Mouse (Mus musculus): ENCODE results near the gene Ppp1r1c.
"Not testable (repeated sequence)": the region's sequence is repeated elsewhere in the genome, so short reads cannot be mapped to it uniquely, and the experiment has no call there.

Ppp1r1c gene

GRCm38 (mm10) chr2:79744164-79744563, 36.6 kb downstream of the Ppp1r1c start:
- no peak for DNase-seq (ENCODE audit: low spot score)

- no peak for DNase-seq (ENCODE audit: low spot score)
These were observed 44.1 kb downstream of the Ppp1r1c start for GRCm38 (mm10) chr2:79751685-79752084.

GRCm38 (mm10) chr2:79760018-79760417, 52.4 kb downstream of the Ppp1r1c start:
- DNase-seq (ENCODE audit: low spot score) = no peak

GRCm38 (mm10) chr2:79762723-79763388, 55.3 kb downstream of the Ppp1r1c start:
- DNase-seq (ENCODE audit: low spot score) = no peak

GRCm38 (mm10) chr2:79765032-79765431, 57.5 kb downstream of the Ppp1r1c start:
- DNase-seq (ENCODE audit: low spot score) = no peak

DNA sequence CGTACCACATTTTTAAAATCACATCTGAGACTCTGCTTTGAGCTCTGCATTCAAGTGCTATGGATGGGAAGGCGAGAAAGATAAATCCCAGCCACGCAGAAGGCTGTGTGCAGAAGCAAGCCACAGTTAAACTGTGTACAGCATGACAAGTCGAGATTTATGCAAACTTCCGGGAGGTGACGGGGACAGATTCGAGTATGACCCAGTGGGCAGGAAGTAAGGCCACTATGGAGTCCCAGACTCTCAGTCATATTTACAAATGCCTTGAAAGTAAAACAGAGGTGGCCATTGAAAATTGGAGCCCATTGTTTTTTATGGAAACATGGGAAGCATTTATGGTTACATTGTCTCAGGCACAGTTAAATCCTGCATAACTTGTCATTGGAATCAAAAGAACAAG, 58.1 kb downstream of the Ppp1r1c start:
- DNase-seq (ENCODE audit: low spot score) = no peak

- no peak for DNase-seq (ENCODE audit: low spot score)
These were observed 61.0 kb downstream of the Ppp1r1c start for GRCm38 (mm10) chr2:79768625-79769024.

DNA sequence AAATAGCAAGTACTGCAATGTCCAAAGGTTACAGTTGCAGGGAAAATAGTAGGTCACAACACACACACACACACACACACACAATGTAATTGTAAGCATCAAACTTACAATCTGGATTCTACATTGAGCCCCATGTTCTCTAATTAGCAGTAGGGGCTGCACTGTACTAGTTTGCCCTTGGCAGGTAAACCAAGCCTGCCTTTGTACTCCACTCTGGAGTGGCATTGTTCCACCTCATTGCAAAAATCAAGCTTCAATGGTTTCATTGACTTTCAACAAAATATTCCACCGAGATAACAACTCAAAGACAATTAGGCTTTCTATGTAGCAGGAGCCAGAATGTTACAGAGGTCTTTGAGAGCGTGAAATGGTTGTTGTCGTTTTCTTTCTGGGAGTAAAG, 62.7 kb downstream of the Ppp1r1c start:
- DNase-seq (ENCODE audit: low spot score) = no peak

GRCm38 (mm10) chr2:79774372-79774771, 66.8 kb downstream of the Ppp1r1c start:
- DNase-seq (ENCODE audit: low spot score) = peak; percentile 39

DNA sequence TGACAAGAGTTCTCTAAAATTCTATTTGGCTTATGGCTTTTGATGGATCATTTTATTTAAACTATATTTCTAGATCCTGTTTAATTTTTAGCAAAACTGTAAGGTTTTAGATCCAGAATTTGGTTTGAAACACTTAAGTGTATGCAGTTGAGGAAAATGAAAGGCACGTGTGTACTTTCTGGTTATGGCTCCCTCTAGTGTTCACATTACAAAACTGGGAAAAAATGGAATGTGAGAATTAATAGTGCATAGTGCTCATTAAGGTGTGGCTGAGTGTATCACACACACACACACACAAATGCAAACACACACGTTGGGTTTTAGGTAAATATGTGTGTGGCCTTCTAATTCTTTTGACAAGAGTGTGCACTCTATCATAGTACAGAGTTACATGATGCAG, 70.2 kb downstream of the Ppp1r1c start:
- no peak for DNase-seq (ENCODE audit: low spot score)

DNA sequence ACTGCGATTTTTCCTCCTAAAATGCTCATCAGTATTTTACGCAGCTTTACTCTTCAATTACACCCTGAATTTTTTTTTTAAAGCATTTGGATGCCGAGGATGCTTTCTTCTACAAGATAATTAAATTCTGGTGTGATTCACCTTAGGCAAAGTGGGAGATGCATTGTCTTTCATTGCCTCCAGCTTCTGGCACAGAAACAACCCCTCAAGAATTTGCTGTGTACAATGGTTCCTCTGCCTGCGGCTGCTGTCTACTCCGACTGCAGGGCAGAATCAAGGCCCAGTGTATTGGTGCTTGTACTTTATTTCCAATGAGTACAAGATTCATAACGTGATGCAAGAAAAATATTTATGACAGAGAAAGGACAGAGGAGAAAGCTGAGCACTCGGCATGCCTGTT, 73.2 kb downstream of the Ppp1r1c start:
- no peak for DNase-seq (ENCODE audit: low spot score)

DNA sequence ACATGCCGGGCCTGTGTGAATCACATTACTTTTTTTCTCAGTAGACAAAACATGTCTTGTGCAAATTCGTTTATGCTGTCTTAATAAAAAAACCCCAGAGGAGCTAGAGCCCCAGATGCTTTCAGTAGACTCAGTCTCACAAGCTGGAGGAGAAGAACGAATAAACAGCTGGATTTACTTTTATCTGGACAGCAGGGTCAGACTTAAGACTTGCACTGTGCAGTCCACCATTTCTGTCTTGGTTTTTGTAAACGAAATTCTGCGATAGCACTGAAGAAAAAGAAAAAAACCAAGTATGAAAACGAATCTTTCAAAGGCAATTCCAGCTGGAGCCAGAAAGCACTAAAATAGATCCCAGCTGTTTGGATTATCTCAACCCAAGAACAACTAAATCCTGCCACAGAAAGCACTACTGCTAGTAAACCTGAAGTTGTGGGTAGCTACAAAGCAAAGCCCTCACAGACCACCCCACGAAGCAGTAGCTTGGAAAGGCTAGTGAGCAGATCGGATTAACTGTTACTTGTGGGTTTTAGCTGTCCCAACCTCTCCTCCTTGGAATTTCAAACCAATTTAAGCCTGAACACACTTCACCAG, 78.1 kb downstream of the Ppp1r1c start:
- DNase-seq (ENCODE audit: low spot score) = no peak

DNA sequence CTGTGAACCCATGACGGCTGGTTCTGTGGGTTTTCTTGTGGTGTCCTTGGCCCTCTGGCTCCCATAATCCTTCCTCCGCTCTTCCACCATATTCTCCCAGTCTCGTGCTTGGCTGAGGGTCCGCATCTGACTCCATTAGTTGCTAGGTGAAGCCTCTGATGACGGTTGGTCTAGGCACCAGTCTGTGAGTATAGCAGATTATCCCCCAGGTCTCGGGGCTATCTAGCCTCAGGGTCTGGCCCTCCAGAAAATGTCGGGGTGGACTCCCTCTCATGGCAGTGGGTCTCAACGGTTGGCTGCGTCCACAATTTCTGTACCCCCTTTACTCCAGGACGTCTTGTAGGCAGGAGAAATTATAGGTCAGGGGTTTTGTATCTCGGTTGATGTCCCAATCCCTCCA, 78.9 kb downstream of the Ppp1r1c start:
- DNase-seq (ENCODE audit: low spot score) = no peak

- DNase-seq (ENCODE audit: low spot score) = no peak
These were observed 85.6 kb downstream of the Ppp1r1c start for GRCm38 (mm10) chr2:79793186-79793585.

DNA sequence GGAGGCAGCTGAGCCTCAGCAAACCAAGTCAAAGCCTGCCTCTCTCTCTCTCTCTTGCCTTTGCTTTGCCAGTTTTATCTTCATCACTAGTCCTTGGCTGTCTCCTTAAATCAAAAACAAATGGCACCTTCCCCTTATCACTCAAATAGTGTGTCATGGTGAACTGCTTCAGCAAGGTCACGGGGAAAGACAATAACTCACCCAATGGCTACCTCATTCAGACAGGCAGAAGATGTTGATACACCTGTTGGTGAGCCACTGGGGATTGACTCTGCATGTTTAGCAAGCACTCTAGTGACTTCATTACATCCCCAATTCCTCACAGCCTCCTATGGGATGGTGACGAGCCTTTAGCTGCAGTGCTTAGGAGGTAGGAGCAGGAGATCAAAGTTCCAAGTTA, 89.9 kb downstream of the Ppp1r1c start:
- no peak for DNase-seq (ENCODE audit: low spot score)

DNA sequence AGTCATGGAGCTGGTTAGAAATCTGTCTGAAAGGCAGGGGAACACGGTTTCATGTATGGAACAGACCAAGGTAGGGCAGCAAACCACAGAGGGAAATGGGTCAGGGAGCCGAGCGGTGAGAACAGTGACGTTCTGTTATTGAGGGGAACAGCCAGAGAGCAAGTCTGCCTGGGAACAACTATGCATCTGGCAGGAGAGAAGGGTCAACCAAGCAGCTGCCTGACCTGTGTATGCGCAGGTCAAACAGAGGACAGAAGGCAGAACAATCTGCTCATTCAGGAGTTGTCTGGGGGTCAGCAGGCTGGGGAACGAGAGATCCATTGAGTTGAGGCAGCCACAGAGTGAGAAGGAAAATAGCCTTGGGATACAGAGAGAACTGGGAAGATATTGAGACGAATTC, 91.0 kb downstream of the Ppp1r1c start:
- no peak for DNase-seq (ENCODE audit: low spot score)

- no peak for DNase-seq (ENCODE audit: low spot score)
These were observed 108.3 kb downstream of the Ppp1r1c start for GRCm38 (mm10) chr2:79815708-79816484.

- no peak for DNase-seq (ENCODE audit: low spot score)
These were observed 112.0 kb downstream of the Ppp1r1c start for GRCm38 (mm10) chr2:79819543-79819942.

DNA sequence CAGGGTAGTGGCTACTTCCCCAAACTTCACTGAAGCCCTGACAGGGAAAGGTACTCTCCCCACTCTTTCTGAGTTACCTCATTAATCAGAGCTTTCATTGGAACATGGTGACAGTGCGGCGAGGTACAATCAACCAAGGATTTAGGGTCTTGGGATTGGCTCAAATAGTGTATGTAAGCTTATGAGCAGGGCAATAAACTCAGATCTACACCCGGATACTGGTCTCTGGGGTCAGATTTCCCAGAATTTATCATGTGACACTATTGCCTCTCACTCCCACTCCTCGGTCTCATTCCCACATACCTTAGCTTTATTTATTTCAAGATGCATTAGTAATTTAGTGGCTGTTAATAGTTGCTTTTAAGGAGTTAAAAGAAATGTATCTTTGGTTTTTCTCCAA, 118.3 kb downstream of the Ppp1r1c start:
- no peak for DNase-seq (ENCODE audit: low spot score)

GRCm38 (mm10) chr2:79839090-79839489, 131.5 kb downstream of the Ppp1r1c start:
- no peak for DNase-seq (ENCODE audit: low spot score)

DNA sequence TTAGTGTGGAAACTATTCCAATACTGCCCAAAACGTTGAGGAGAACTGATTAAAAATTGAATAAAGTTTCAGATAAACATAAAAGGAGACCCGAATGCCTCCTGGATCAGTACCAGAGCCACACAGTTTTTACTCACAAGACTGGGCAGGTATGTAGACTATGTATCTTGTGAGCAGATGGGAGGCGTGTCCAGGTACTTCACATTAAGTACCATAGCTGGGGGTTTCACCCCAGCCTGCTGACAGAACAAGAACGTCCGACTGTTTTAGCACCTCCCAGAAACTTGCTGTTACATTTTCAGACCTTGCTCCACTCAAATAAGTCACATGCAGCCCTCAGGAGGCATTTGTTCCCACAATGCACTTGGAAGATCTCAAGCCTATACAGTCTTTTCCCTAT, 131.9 kb downstream of the Ppp1r1c start:
- no peak for DNase-seq (ENCODE audit: low spot score)

GRCm38 (mm10) chr2:79847396-79847795, 139.8 kb downstream of the Ppp1r1c start:
- DNase-seq (ENCODE audit: low spot score) = not testable (repeated sequence)

DNA sequence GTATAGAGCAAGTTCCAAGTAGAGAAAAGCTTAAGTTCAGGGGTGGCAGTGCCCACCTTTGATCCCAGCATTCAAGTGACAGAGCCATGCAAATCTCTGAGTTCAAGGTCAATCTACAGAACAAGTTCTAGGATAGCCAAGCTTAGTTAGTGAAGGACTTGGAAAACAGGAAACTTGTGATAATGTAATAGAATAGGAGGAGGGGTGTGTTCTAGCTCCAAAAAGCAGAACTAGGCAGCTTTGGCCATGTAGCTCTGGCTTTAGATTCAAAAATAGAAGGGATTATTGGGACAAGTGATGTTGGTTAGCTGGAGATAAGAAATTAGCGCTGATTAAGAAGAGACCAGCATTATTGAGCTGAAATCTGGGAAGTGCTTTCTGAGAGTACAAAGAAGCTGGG, 149.3 kb downstream of the Ppp1r1c start:
- DNase-seq (ENCODE audit: low spot score) = no peak

Measured in ovary, postnatal 36 days (tissue).